Mouse (Mus musculus) heart, adult 2 months (tissue): ENCODE data around the gene Zfp541. TPM values are rescaled to one million over a fixed set of nuclear protein-coding genes. Genes with fewer than 3 reads are reported as not detected.

Experiments
- DNase-seq, 2 experiments: peaks; one replicate each; pipeline ENCODE4 v3.0.0; 2021
- H3K27ac ChIP-seq: fragments of 200-600 bp; 2 replicates; pipeline ENCODE4 v1.8.1; 2022
- H3K27me3 ChIP-seq: fragments of 200-500 bp; 2 replicates; pipeline ENCODE4 v1.6.1; 2012; ENCODE audit warnings: mild to moderate bottlenecking, low read length, inconsistent platforms, mixed read lengths; ENCODE audit not compliant: control insufficient read depth, insufficient read depth
- H3K36me3 ChIP-seq: fragments of 200-500 bp; 2 replicates; pipeline ENCODE4 v1.6.1; 2012; ENCODE audit warnings: low read length, inconsistent platforms; ENCODE audit not compliant: control insufficient read depth, insufficient read depth
- H3K4me1 ChIP-seq: fragments of 200-500 bp; 2 replicates; pipeline ENCODE4 v1.6.1; 2011; ENCODE audit warnings: low read length; ENCODE audit not compliant: control insufficient read depth, insufficient read depth
- H3K4me3 ChIP-seq: fragments of 200-600 bp; 2 replicates; pipeline ENCODE4 v1.8.1; 2022
- H3K79me2 ChIP-seq: fragments of 200-500 bp; replicated peaks from 2 replicates; pipeline ENCODE4 v1.6.1; 2012; ENCODE audit warnings: mild to moderate bottlenecking, inconsistent platforms, low read length, moderate library complexity, mixed read lengths; ENCODE audit not compliant: control insufficient read depth, insufficient read depth
- H3K9ac ChIP-seq: fragments of 200-500 bp; 2 replicates; pipeline ENCODE4 v1.6.1; 2012; ENCODE audit warnings: low read depth, mild to moderate bottlenecking, control low read depth, inconsistent platforms, low read length, mixed read lengths
- CTCF ChIP-seq: fragments of 200-600 bp; IDR thresholded peaks from 2 replicates; pipeline ENCODE4 v1.8.1; 2022; ENCODE audit warnings: antibody characterized with exemption, mild to moderate bottlenecking, moderate library complexity
- EP300 ChIP-seq: fragments of 200-500 bp; IDR thresholded peaks from 2 replicates; pipeline ENCODE4 v1.6.1; 2011; ENCODE audit warnings: low read depth, low read length, control low read depth; ENCODE audit not compliant: insufficient read depth
- POLR2A ChIP-seq: fragments of 200-500 bp; IDR thresholded peaks from 2 replicates; pipeline ENCODE4 v1.6.1; 2011; ENCODE audit warnings: mild to moderate bottlenecking, low read depth, low read length, control low read depth; ENCODE audit not compliant: insufficient read depth
- WGBS: fragments of 180-500 bp; shearing (Covaris S2); methylation state at CpG from one replicate; pipeline ENCODE4 v1.1.7; 2018; 5-methylcytosine and 5-hydroxymethylcytosine counted together
- intact Hi-C: fragments of 180-260 bp; cut with DNase I; formaldehyde crosslinking; loops from one replicate; pipeline ENCODE4 v1.15.1; 2025
- polyA plus RNA-seq: library from polyadenylated mRNA; depleted of rRNA; stranded (reverse); fragments of >200 nt; gene quantifications from 2 replicates; pipeline ENCODE4 v1.2.3, GENCODE M21; 2012
- total RNA-seq, 2 experiments: library from RNA; stranded (reverse); gene quantifications; 2 replicates each; pipeline ENCODE4 v1.2.3; 2021

Zfp541 gene
- total and polyA plus RNA-seq, 3 experiments: 0.02 TPM; not detected in 2

GRCm38 (mm10) chr7:16104611-16105388 lies 43.2 kb downstream of the Zfp541 start:
- Histone ChIP-seq H3K4me3 (no peak overlapping the region), H3K27ac (no peak overlapping the region), H3K27me3 (no peaks in the 10 kb centered on the region), H3K4me1 (peaks cover 13% of the 10 kb centered on the region), H3K79me2 (peaks cover 7% of the 10 kb centered on the region), H3K36me3 (no peaks in the 10 kb centered on the region), H3K9ac (no peak overlapping the region)
- TF ChIP-seq EP300 (no peak), POLR2A (no peak), CTCF (no peak)
- WGBS: 87% methylated on average over 7 of the region's 7 CpGs
- DNase-seq: no peak
- intact Hi-C loops: no loop called here

DNA sequence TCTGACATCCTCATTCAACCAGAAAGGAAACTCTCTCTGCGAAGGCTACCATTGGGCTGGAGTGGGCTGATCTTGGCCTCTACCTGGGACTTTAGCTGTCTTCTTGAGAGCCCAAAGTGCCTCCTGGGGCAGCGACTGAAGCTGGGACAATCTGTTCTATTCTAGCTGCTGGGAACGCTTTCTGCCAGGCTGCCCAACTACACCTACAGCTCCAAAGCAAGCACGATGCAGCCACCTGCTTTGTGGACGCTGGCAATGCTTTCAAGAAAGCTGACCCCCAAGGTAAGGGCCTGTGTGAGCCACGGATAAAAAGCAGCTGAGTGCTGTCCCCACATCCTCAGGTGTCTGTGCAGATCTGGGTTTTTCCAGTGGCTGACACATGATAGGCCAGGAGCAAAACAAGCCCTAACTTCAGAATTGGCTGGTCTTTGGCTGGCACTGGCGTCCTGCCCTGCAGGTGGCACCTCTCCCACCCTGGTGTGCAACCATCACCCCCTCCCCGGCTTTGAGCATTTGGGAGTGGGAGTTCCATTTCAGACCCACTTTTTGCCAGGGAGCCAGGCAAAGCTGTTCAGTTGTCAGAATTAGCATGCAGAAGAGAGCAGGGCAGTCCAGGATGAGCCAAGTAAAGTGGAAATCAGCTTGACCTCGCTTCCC lies 47.4 kb downstream of the Zfp541 start:
- Histone ChIP-seq H3K27me3 (no peaks in the 10 kb centered on the region), H3K36me3 (no peaks in the 10 kb centered on the region), H3K79me2 (peaks cover 4% of the 10 kb centered on the region), H3K9ac (no peak overlapping the region), H3K4me1 (peaks cover 3% of the 10 kb centered on the region), H3K27ac (no peak overlapping the region), H3K4me3 (no peak overlapping the region)
- WGBS: 91% methylated on average over 9 of the region's 9 CpGs
- DNase-seq: no peak
- TF ChIP-seq CTCF (no peak), EP300 (no peak), POLR2A (no peak)
- intact Hi-C loops: no loop called here

GRCm38 (mm10) chr7:16110158-16110557 lies 48.5 kb downstream of the Zfp541 start:
- no peak overlapping the region for H3K9ac ChIP-seq
- no peaks in the 10 kb centered on the region for H3K79me2 ChIP-seq
- no peak for TF ChIP-seq EP300
- no peak for TF ChIP-seq POLR2A
- TF ChIP-seq CTCF: no peak
- DNase-seq: no peak
- no peak overlapping the region for H3K4me3 ChIP-seq
- no peaks in the 10 kb centered on the region for H3K36me3 ChIP-seq
- intact Hi-C loops: no loop called here
- H3K27me3 ChIP-seq: no peaks in the 10 kb centered on the region
- H3K27ac ChIP-seq: no peak overlapping the region
- 95% methylated on average over 8 of the region's 8 CpGs for WGBS
- no peaks in the 10 kb centered on the region for H3K4me1 ChIP-seq

DNA sequence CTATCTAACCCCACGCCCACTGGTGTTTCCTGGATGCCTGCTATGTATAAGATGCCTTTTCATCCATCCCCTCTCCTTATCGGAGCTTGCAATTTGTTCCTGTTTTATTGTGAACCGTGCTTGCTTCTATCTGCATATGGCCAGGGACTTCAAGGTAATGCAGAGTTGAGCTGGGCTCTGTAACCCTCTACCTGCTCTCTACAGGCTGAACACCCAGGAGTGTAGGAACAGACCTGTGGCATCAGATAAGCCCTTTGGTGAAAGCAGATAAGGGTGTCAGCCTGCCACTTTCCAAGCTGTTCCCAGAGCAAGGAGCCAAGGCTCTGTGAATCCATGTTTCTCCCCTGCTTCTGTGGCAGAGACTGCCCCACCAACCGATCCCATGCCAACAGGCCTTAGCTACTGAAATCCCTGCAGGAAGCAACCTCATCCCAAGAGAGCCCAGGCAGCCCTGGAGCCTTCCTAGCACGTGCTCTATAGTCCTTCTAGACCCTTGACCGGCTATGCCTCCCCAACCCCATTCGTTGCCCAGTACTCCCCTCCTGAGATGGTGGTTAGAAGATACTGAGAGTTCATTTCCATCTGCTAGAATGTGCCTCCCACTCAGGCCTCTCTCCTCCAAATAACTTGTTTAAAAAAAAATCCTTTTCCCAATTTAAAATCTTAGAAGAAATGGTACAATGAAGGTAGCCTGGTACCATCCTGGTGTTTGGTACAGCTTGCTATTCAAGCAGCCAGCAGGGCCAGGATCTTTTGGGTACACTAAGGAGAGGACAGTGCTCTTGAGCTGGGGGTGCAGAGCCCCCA lies 49.9 kb downstream of the Zfp541 start:
- Histone ChIP-seq H3K27ac (no peak overlapping the region), H3K4me1 (no peaks in the 10 kb centered on the region), H3K9ac (no peak overlapping the region), H3K36me3 (no peaks in the 10 kb centered on the region), H3K27me3 (no peaks in the 10 kb centered on the region), H3K4me3 (no peak overlapping the region), H3K79me2 (no peaks in the 10 kb centered on the region)
- no peak for DNase-seq
- TF ChIP-seq CTCF (no peak), EP300 (no peak), POLR2A (no peak)
- intact Hi-C loops: no loop called here
- WGBS: 80% methylated on average over 7 of the region's 7 CpGs

DNA sequence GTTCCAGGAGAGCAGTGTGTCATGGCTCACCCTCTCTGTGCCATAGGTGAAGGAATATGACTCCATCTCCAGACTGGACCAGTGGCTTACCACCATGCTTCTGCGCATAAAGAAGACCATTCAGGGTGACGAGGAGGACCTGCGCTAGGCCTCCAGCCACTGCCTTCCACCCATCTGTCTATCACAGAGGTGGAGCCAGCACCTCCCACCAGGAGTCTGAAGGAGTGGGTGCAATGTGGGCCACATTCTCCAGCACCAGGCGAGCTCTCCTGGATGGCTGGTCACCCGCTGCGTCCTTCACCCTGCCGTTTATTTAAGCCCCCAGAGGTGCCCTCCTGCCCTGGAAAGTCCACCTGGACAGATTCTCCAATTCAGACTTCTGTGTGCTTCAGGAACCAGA lies 54.8 kb downstream of the Zfp541 start:
- DNase-seq: no peak

More for the DNA sequence above, 54.8 kb downstream of the Zfp541 start:
- 95% methylated on average over 7 of the region's 7 CpGs for WGBS
- H3K79me2 ChIP-seq: no peaks in the 10 kb centered on the region
- no peaks in the 10 kb centered on the region for H3K36me3 ChIP-seq
- no peak overlapping the region for H3K4me3 ChIP-seq
- intact Hi-C loops: no loop called here
- peaks cover 2% of the 10 kb centered on the region for H3K4me1 ChIP-seq
- H3K9ac ChIP-seq: no peak overlapping the region
- TF ChIP-seq POLR2A (no peak), EP300 (no peak), CTCF (no peak)
- no peaks in the 10 kb centered on the region for H3K27me3 ChIP-seq
- H3K27ac ChIP-seq: no peak overlapping the region
